Mouse (Mus musculus): ENCODE measurements around the gene Dpp9. TPM values are rescaled to one million over a fixed set of nuclear protein-coding genes. Genes with fewer than 3 reads are reported as not detected.
A peak's percentile ranks its signal among the peaks of the same experiment; 100 is the strongest.

The Dpp9 gene
- polyA plus RNA-seq, 1 experiment from 2014 or later: 19.6 TPM

DNA sequence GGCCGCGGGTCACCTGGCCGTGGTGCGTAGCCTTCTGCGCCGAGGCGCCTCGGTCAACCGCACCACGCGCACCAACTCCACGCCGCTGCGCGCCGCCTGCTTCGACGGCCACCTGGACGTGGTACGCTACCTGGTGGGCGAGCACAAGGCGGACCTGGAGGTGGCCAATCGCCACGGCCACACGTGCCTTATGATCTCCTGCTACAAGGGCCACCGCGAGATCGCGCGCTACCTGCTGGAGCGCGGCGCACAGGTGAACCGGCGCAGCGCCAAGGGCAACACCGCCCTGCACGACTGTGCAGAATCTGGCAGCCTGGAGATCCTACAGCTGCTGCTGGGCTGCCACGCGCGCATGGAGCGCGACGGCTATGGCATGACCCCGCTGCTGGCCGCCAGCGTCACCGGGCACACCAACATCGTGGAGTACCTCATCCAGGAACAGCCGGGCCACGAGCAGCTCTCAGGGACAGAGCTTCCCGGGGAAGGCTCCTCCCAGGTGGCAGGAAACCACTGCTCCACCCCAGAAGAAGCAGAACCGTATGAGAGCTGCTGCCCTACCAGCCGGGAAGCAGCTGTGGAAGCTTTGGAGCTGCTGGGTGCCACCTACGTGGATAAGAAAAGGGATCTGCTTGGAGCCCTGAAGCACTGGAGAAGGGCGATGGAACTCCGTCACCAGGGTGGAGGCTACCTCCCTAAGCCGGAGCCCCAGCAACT, 38.6 kb upstream of the Dpp9 start:
- H3K4me2 ChIP-seq: peak overlapping the region; percentile 98
- ATAC-seq (ENCODE audit: low read depth): no peak
- H3K9me3 ChIP-seq (replicated peaks): no peaks in the 10 kb centered on the region
- WGBS (ENCODE audit: insufficient replicate concordance): 5% methylated on average over 58 of the region's 58 CpGs
- peaks cover 57% of the 10 kb centered on the region for H3K4me1 ChIP-seq (replicated peaks)
- peaks cover 44% of the 10 kb centered on the region for H3K36me3 ChIP-seq
- no peak for DNase-seq
- H3K9ac ChIP-seq: peak overlapping the region; percentile 80
- peak overlapping the region; percentile 71 for H3K27ac ChIP-seq
- no peaks in the 10 kb centered on the region for H3K27me3 ChIP-seq
- peak overlapping the region; percentile 78 for H3K4me3 ChIP-seq (replicated peaks)

DNA sequence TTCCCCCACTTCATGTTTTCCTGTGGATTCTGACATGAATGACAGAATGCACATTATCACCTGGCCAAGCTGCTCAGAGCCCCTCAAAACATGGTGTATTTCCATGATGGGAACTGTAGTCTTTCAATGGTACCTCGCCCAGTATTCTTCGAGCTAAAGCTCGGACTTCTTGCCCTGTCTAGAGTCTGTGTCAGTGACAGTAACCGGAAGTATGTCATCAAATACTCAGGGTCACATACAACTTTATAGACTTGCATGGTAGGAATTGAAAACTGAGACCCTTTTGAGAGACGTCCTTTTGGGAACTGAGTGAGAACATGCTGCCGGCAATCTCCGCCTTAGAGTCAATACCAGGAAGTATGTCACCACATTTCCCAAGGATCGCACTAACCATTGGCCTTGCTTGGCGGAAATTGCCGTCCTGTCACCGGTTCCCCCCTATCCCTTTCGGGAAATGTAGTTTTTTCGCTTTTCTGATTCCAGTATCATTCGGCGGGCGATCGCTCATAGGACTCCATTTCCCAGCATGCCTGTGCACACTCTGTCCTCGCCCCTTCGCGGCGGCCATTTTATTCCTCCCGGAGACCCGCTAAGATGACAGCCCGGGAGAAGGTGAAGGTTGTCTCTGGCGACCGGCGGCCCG, 37.7 kb upstream of the Dpp9 start, which contains the start of gene Fem1a:
Gene Fem1a, plus strand, starts transcription at position 572 of the 643 bp plus-strand sequence.
- Histone ChIP-seq H3K36me3 (peaks cover 35% of the 10 kb centered on the region), H3K4me3 (replicated peaks) (peak within 1 kb of the TSS; percentile 78), H3K27me3 (no peaks in the 10 kb centered on the region), H3K27ac (peak within 1 kb of the TSS; percentile 97), H3K4me2 (peak within 1 kb of the TSS; percentile 98), H3K4me1 (replicated peaks) (peaks cover 49% of the 10 kb centered on the region), H3K9me3 (replicated peaks) (no peaks in the 10 kb centered on the region), H3K9ac (peak within 1 kb of the TSS; percentile 80)
- WGBS (ENCODE audit: insufficient replicate concordance): under 1% methylated on average over 28 of the region's 28 CpGs
- ATAC-seq (ENCODE audit: low read depth): peak; percentile 86
- peak; percentile 94 for DNase-seq

DNA sequence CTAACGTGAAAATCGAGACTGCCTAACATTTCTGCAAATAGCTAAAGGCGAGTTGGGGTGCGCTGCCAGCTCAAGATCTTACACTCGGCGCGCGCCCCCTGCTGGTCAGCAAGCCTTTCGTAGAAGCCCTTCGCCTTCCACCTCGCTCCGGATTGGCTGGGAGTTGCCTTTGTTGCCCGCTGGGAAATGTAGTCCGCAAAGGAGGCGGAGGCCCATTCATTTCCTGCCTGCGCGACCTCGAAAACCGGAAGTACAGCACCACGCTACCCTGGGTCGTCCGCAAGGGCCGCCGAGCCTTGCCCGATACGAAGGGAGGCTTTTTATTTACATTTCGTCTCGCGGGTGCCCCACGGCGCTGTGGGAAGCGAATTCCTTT, 37.1 kb upstream of the Dpp9 start:
- peak overlapping the region; percentile 73 for H3K9ac ChIP-seq
- H3K27ac ChIP-seq: peak overlapping the region; percentile 97
- peaks cover 46% of the 10 kb centered on the region for H3K4me1 ChIP-seq (replicated peaks)
- ATAC-seq (ENCODE audit: low read depth) (peak; percentile 84), DNase-seq (peak; percentile 96)
- no peaks in the 10 kb centered on the region for H3K27me3 ChIP-seq
- peaks cover 29% of the 10 kb centered on the region for H3K36me3 ChIP-seq
- H3K4me2 ChIP-seq: peak overlapping the region; percentile 95
- no peaks in the 10 kb centered on the region for H3K9me3 ChIP-seq (replicated peaks)
- H3K4me3 ChIP-seq (replicated peaks): peak overlapping the region; percentile 78
- under 1% methylated on average over 32 of the region's 32 CpGs for WGBS (ENCODE audit: insufficient replicate concordance)

DNA sequence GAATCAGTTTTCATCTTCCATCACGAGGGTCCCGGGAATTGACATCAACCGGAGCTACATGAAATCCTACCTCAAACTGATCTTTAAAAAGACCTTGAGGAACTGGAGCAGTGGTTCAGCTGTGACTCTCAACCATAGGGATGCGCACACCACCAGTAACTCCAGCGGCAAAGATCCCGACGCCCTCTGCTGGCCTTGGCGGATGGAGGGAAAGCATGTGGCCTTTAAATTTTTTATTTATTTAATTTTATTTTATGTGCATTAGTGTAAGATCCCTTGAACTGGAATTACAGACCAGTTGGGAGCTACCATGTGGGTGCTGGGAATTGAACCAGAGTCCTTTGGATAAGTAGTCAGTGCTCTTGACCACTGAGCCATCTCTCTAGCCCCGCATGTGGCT, 36.7 kb upstream of the Dpp9 start:
- H3K4me2 ChIP-seq: peak overlapping the region; percentile 55
- no peak overlapping the region for H3K9ac ChIP-seq
- H3K4me3 ChIP-seq (replicated peaks): peak overlapping the region; percentile 78
- DNase-seq (no peak), ATAC-seq (ENCODE audit: low read depth) (no peak)
- H3K27me3 ChIP-seq: no peaks in the 10 kb centered on the region
- peaks cover 42% of the 10 kb centered on the region for H3K4me1 ChIP-seq (replicated peaks)
- peaks cover 25% of the 10 kb centered on the region for H3K36me3 ChIP-seq
- H3K9me3 ChIP-seq (replicated peaks): no peaks in the 10 kb centered on the region
- WGBS (ENCODE audit: insufficient replicate concordance): 15% methylated on average over 9 of the region's 9 CpGs
- H3K27ac ChIP-seq: peak overlapping the region; percentile 29; the same call in 1 of the 2 replicates

DNA sequence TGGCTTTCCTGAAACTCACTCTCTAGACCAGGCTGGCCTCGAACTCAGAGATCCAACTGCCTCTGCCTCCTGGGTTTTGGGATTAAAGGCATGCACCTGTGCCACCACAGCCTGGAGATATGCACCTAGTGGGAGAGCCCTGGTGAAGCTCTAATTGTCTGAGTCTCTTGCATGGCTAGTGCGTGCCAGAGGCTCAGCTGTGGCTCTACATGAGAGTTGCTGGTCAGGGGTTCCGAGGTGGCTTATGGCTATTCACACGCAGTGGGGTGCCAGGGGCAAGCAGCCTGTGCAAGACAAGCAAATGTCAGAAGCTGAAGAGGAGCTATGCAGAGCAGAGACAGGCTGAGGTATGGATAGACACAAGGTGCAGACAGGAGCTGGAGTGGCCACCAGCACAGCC, 36.0 kb upstream of the Dpp9 start:
- H3K36me3 ChIP-seq: peaks cover 18% of the 10 kb centered on the region
- H3K4me2 ChIP-seq: no peak overlapping the region
- H3K4me3 ChIP-seq (replicated peaks): no peak overlapping the region
- H3K9me3 ChIP-seq (replicated peaks): no peaks in the 10 kb centered on the region
- no peak for ATAC-seq (ENCODE audit: low read depth)
- H3K9ac ChIP-seq: no peak overlapping the region
- H3K27ac ChIP-seq: no peak overlapping the region
- no peaks in the 10 kb centered on the region for H3K27me3 ChIP-seq
- no peak for DNase-seq
- peaks cover 35% of the 10 kb centered on the region for H3K4me1 ChIP-seq (replicated peaks)
- WGBS (ENCODE audit: insufficient replicate concordance): 73% methylated on average over 4 of the region's 4 CpGs

DNA sequence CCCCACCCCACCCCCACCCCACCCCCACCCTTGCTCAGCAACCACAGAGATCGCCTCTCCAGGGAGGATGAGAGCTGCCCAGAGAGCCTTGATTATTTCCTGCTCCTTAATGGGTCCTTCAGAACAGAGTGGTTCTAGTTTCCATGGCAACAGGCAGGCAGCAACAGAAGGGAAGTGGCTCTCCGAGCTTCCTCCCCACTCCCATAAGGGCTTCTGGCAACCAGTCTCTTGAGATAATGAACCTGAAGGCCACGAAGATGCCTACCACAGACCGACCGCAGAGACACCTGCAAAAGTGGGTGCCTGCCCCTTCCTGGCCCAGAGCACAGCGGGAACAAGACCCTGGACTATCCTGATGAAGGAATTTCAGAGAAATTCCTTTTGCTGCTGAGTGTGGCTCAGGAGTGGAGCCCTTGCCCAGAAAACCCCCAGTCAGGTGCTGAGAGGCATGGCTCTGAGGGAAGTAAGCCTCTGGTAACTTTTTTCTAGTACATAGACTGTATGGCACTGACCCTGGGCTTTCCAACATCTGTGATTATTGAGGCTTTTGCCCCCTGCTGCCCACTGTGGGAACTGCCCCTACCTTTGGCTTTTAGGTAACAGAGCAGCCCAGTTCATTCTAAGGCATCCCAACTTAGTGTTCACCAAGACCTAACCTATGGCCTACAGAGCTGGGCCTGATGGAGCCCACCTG, 32.6 kb upstream of the Dpp9 start:
- Histone ChIP-seq H3K4me1 (replicated peaks) (peaks cover 10% of the 10 kb centered on the region), H3K9me3 (replicated peaks) (no peaks in the 10 kb centered on the region), H3K9ac (no peak overlapping the region), H3K27me3 (no peaks in the 10 kb centered on the region), H3K36me3 (no peaks in the 10 kb centered on the region), H3K4me2 (no peak overlapping the region), H3K27ac (no peak overlapping the region), H3K4me3 (replicated peaks) (no peak overlapping the region)
- peak; percentile 40 for DNase-seq
- 8% methylated on average over 6 of the region's 6 CpGs for WGBS (ENCODE audit: insufficient replicate concordance)
- ATAC-seq (ENCODE audit: low read depth): no peak

DNA sequence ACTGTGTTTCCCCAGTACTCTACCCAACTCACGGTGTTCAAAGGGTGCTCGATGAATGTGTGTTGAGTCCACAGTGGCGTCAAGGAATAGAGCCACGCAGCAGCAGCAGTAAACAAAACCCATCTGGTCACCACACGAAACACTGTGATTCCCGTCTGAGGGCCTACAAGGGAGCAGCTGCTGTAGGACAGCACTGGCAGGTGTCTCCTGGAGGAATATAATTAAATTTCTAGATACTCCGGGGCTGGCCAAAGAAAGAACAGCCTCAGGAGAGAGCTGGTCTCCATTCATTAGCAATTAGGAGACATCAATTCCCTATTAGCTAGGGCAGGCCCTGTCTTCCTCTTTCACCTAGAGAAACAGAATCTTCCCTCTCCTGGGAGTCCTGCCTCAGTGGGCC, 26.9 kb upstream of the Dpp9 start:
- Histone ChIP-seq H3K27ac (no peak overlapping the region), H3K4me3 (replicated peaks) (no peak overlapping the region), H3K4me2 (no peak overlapping the region), H3K4me1 (replicated peaks) (no peaks in the 10 kb centered on the region), H3K9ac (no peak overlapping the region), H3K36me3 (no peaks in the 10 kb centered on the region), H3K9me3 (replicated peaks) (no peaks in the 10 kb centered on the region), H3K27me3 (peaks cover 16% of the 10 kb centered on the region)
- DNase-seq: no peak
- ATAC-seq (ENCODE audit: low read depth): no peak
- 51% methylated on average over 7 of the region's 7 CpGs for WGBS (ENCODE audit: insufficient replicate concordance)

DNA sequence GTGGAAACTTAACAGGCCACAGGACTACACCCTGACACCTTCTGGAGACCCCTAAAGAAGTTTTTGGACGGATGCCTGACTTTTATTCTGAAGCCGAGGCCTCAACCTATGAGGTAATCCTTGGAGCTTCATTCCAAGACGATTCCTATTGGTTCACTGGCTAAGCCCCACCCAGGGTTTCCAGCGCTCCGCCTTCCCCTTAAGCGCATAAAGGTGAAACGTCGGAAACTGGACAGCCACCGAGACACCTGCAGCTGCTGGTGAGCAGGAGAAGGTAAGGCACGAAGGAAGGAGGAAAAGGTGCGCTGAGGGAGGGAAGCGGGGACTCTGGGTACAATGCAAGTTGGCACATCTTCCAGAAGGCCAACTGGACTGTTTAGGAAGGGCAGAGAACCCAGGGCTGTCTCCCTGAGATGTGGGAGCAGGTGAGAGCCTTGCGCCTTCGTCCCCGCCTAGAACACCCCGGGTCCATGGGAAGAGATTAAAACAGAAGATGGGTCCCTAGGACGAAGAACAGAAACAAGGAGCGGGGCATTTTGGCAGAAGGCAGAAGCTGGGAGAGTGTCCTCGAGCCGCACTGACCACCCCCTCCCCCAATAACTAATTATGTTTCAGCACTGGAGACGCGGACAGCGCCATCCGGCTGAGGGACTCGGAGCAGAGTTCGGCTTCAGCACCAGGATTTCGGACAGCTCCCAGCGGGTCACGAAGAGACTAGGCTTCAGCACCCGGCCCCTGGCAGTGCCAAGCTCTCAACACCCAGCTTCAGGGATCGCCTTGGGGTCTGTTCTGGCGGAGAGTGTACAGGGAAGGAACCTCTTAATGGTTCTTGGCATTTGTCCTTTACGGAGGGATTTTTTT, 23.1 kb upstream of the Dpp9 start:
- no peak for ATAC-seq (ENCODE audit: low read depth)
- Histone ChIP-seq H3K4me3 (replicated peaks) (no peak overlapping the region), H3K27me3 (peaks cover 16% of the 10 kb centered on the region), H3K36me3 (no peaks in the 10 kb centered on the region), H3K9me3 (replicated peaks) (no peaks in the 10 kb centered on the region), H3K9ac (no peak overlapping the region), H3K4me1 (replicated peaks) (no peaks in the 10 kb centered on the region), H3K27ac (no peak overlapping the region), H3K4me2 (no peak overlapping the region)
- peak; percentile 70 for DNase-seq
- 2% methylated on average over 33 of the region's 33 CpGs for WGBS (ENCODE audit: insufficient replicate concordance)

DNA sequence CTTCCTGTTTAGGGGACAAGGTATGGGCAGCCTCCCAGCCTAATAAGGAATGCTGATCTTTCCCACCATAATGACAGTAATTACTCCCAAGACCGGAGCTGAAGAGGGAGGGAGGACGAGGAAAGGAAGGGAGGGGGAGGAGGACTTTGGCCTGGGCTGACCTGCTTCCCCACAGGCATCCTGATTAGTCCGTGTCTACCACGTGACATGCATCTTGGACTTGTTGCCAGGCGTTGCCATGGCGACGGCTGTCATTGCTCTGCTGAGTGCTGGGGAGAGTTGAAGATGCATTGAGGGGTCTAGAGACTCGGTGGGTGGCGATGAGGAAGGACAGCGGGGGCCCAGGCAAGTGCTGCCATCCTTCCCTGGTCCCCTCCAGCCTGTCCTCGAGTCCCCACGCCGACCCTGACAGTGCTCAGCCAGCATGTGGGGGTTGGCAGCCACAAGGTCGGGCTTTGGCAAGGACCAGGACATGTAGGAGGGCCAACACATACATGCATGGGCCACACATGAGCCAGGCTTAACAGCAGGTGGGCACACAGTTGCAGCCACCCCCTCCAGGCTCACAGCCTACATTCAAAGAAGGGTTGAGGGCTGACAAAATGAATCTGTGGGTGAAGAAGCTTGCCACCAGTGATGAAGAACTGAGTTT, 15.2 kb upstream of the Dpp9 start:
- DNase-seq (no peak), ATAC-seq (ENCODE audit: low read depth) (peak; percentile 48; the same call in 1 of the 2 replicates)
- H3K36me3 ChIP-seq: no peaks in the 10 kb centered on the region
- H3K27me3 ChIP-seq: no peaks in the 10 kb centered on the region
- no peak overlapping the region for H3K4me2 ChIP-seq
- no peak overlapping the region for H3K9ac ChIP-seq
- H3K4me3 ChIP-seq (replicated peaks): no peak overlapping the region
- H3K9me3 ChIP-seq (replicated peaks): no peaks in the 10 kb centered on the region
- no peaks in the 10 kb centered on the region for H3K4me1 ChIP-seq (replicated peaks)
- 5% methylated on average over 14 of the region's 14 CpGs for WGBS (ENCODE audit: insufficient replicate concordance)
- H3K27ac ChIP-seq: no peak overlapping the region

DNA sequence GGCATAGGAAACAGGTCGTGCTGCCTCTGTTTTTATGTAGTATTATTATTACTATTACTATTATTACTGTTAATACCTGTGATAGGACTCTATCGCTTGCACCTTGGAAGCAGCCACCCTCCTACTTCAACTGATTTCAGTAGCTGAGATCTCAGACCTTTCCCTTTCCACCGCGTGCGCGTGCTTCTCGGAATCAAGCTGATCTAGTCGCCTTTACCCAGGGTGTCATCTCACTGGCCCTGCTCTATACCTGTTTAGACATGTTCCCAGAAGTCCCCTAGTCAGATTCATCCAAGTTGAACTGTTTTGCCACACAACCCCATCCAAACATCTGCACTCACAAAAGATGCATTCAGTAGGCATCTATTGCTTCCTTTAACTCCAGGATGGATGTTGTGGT, 14.7 kb upstream of the Dpp9 start:
- H3K27me3 ChIP-seq: no peaks in the 10 kb centered on the region
- no peak overlapping the region for H3K4me3 ChIP-seq (replicated peaks)
- 49% methylated on average over 8 of the region's 8 CpGs for WGBS (ENCODE audit: insufficient replicate concordance)
- no peak overlapping the region for H3K27ac ChIP-seq
- no peak overlapping the region for H3K4me2 ChIP-seq
- no peak overlapping the region for H3K9ac ChIP-seq
- no peaks in the 10 kb centered on the region for H3K9me3 ChIP-seq (replicated peaks)
- H3K36me3 ChIP-seq: no peaks in the 10 kb centered on the region
- no peaks in the 10 kb centered on the region for H3K4me1 ChIP-seq (replicated peaks)
- no peak for ATAC-seq (ENCODE audit: low read depth)
- DNase-seq: no peak

Data from liver, embryonic 13.5 days (tissue).